Mouse (Mus musculus): ENCODE measurements around the gene Ruvbl1. TPM values are rescaled to one million over a fixed set of nuclear protein-coding genes. Genes with fewer than 3 reads are reported as not detected.

Gene Ruvbl1
- polyA plus RNA-seq, 2 experiments: 49.1 to 72.6 TPM

DNA sequence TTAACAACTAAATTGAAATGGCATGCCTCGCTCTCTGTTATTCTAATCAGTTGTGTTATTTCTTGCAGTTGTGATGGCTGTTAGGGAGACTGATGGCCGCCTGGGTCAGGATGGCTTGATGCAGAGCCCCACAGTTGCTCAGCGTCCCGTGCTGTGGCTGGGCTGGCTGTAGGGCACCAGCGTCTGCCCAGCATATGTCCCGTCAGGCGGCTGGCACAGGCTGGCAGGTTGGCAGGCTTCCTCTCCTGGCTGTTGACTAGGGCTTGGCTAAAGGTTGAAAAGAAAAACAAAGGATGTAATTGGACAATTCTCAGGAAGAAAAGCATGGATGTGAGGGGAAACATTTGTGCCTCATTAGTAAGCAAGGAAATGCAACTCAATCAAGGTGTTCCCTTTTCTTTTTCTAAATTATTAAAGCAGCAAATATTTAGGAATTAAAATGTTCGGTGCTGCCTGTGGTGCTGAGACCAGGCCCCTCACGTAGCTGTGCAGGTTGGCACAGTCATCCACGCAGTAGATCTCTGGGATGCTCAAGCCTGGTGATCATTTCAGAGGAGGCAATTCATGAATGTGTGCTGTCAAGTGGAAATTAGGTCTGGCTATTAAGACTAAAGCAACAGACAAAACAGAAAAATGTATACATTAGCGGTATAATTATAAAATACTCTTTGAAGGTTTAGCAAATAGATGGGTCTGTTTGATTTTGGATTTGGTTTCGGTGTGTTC lies 25.6 kb downstream of the Ruvbl1 start:
- no peak for TF ChIP-seq EP300 (IDR thresholded peaks at IDR 0.05; ENCODE audit: low read depth)
- no peak for TF ChIP-seq CTCF (IDR thresholded peaks at IDR 0.05; ENCODE audit: low read depth)
- Histone ChIP-seq H3K9ac (replicated peaks) (no peak overlapping the region), H3K27ac (no peak overlapping the region), H3K4me2 (ENCODE audit: low read depth) (no peak overlapping the region), H3K27me3 (ENCODE audit: control insufficient read depth, insufficient read depth, low read length) (no peaks in the 10 kb centered on the region), H3K36me3 (replicated peaks; ENCODE audit: control insufficient read depth, insufficient read depth, low read depth) (peaks cover 8% of the 10 kb centered on the region), H3K4me1 (replicated peaks; ENCODE audit: control insufficient read depth in 2 of 2, insufficient read depth in 2 of 2, low read length in 1 of 2) (no peaks in the 10 kb centered on the region), H3K4me3 (ENCODE audit: insufficient read depth in 1 of 2, low read depth in 2 of 2, low read length in 2 of 2) (no peak overlapping the region), H3K9me3 (ENCODE audit: control insufficient read depth, low read length) (no peaks in the 10 kb centered on the region)
- ATAC-seq (ENCODE audit: insufficient read depth): no peak
- no peak for DNase-seq (ENCODE audit: low read depth in 3 of 3, low spot score in 3 of 3)
- 87% methylated on average over 12 of the region's 12 CpGs for WGBS (ENCODE audit: insufficient replicate concordance)

DNA sequence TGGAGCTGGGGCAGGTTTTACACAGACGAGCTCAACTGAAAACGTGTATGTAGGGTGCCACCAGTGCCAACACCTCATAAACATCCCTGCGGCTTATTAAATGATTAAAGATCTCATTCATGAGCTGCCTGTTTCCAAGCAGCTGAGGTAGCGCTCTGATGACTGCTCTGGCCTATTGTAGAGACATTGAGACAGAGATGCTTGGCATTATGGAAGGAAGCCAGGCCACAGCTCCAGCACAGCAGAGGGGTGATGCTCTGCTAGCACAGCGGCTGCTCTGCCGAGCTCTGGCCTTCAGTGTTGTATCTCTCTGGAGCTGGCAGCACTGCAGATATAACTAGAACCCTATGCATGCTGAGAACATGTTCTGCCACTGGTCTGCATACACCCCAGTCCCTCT lies 28.5 kb downstream of the Ruvbl1 start:
- 82% methylated on average over 6 of the region's 6 CpGs for WGBS (ENCODE audit: insufficient replicate concordance)
- Histone ChIP-seq H3K4me2 (ENCODE audit: low read depth) (no peak overlapping the region), H3K36me3 (replicated peaks; ENCODE audit: control insufficient read depth, insufficient read depth, low read depth) (peaks cover 6% of the 10 kb centered on the region), H3K4me1 (replicated peaks; ENCODE audit: control insufficient read depth in 2 of 2, insufficient read depth in 2 of 2, low read length in 1 of 2) (no peaks in the 10 kb centered on the region), H3K27me3 (ENCODE audit: control insufficient read depth, insufficient read depth, low read length) (no peaks in the 10 kb centered on the region), H3K9ac (replicated peaks) (no peak overlapping the region), H3K27ac (no peak overlapping the region), H3K4me3 (ENCODE audit: insufficient read depth in 1 of 2, low read depth in 2 of 2, low read length in 2 of 2) (no peak overlapping the region), H3K9me3 (ENCODE audit: control insufficient read depth, low read length) (no peaks in the 10 kb centered on the region)
- no peak for TF ChIP-seq EP300 (IDR thresholded peaks at IDR 0.05; ENCODE audit: low read depth)
- no peak for TF ChIP-seq CTCF (IDR thresholded peaks at IDR 0.05; ENCODE audit: low read depth)
- no peak for ATAC-seq (ENCODE audit: insufficient read depth)
- no peak for DNase-seq (ENCODE audit: low read depth in 3 of 3, low spot score in 3 of 3)

DNA sequence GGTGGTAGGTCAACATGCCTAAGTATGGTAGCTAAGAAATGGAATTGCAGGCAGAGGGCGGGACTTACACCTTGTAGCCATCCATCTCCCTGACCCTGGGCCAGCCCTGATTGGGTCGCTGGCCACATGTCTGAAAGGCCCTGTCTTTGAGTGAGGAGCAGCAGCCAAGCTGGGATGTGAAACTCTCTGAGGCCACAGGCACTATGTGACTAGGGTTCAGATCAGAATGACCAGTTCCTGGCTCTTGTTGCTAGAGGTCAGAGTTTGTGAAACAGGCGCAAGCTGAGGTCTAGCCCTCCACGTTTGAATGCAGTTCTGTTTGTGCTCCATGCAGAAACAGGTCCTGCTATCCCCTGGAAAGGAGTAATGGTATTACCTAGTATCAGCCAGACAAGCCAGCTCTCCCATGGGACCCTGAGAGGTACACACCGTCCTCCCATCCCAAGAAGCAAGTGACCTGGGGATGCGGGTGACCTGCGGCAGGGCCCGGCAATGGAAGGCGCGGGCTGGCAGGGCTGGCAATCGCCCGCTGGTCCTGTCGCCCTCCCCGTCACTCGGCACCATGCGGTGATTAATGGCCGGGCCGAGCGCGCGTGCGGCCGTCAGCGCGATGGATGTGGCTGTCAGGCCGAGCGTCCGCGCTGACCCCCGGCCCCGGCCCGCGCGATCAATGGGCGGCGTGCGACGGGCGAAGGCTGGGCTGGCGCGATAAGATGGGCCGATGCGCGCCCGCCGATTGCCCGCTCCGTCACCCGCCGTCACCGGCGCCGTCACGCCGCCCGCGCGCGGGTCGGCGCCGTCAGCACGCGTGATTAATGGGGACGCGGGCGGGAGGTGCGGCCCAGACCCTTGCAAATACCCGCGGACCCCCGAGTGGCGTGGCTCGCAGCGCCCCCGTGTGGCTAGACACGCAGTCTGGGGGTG lies 34.5 kb downstream of the Ruvbl1 start:
- Histone ChIP-seq H3K27me3 (ENCODE audit: control insufficient read depth, insufficient read depth, low read length) (no peaks in the 10 kb centered on the region), H3K9me3 (ENCODE audit: control insufficient read depth, low read length) (no peaks in the 10 kb centered on the region), H3K4me2 (ENCODE audit: low read depth) (peak overlapping the region; percentile 97), H3K27ac (peak overlapping the region; percentile 67), H3K36me3 (replicated peaks; ENCODE audit: control insufficient read depth, insufficient read depth, low read depth) (peaks cover 24% of the 10 kb centered on the region), H3K4me3 (ENCODE audit: insufficient read depth in 1 of 2, low read depth in 2 of 2, low read length in 2 of 2) (peak overlapping the region; percentile 41 to 65), H3K9ac (replicated peaks) (peak overlapping the region; percentile 78), H3K4me1 (replicated peaks; ENCODE audit: control insufficient read depth in 2 of 2, insufficient read depth in 2 of 2, low read length in 1 of 2) (peaks cover 39 to 42% of the 10 kb centered on the region in 2 experiments)
- TF ChIP-seq CTCF (IDR thresholded peaks at IDR 0.05; ENCODE audit: low read depth): peak; percentile 82
- TF ChIP-seq EP300 (IDR thresholded peaks at IDR 0.05; ENCODE audit: low read depth): no peak
- ATAC-seq (ENCODE audit: insufficient read depth) (peak; percentile 60), DNase-seq (ENCODE audit: low read depth in 3 of 3, low spot score in 3 of 3) (peak in 2 of 3 experiments; percentile 45)
- 4% methylated on average over 76 of the region's 76 CpGs for WGBS (ENCODE audit: insufficient replicate concordance)

DNA sequence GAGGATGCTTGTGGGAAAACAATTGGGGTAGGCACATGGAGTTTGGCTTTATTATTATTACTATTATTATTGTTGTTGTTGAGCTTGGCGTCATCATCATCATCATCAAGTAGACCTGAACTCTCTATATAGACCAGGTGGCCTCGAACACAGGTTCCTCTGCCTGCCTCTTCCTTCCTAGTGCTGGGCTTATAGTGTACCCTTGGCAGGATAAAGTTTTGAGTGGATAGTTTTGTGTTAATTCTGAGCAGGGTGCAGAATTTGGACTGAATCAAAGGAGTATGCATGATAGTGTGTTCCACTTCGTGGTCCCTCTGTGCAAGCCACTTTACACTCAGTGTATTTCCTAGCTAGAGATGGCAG lies 35.2 kb downstream of the Ruvbl1 start:
- H3K27me3 ChIP-seq (ENCODE audit: control insufficient read depth, insufficient read depth, low read length): no peaks in the 10 kb centered on the region
- H3K4me2 ChIP-seq (ENCODE audit: low read depth): peak overlapping the region; percentile 97
- TF ChIP-seq CTCF (IDR thresholded peaks at IDR 0.05; ENCODE audit: low read depth) (no peak), EP300 (IDR thresholded peaks at IDR 0.05; ENCODE audit: low read depth) (no peak)
- H3K9me3 ChIP-seq (ENCODE audit: control insufficient read depth, low read length): no peaks in the 10 kb centered on the region
- WGBS (ENCODE audit: insufficient replicate concordance): 9% methylated on average over 3 of the region's 3 CpGs
- H3K4me1 ChIP-seq (replicated peaks; ENCODE audit: control insufficient read depth in 2 of 2, insufficient read depth in 2 of 2, low read length in 1 of 2): peaks cover 39 to 42% of the 10 kb centered on the region in 2 experiments
- H3K4me3 ChIP-seq (ENCODE audit: insufficient read depth in 1 of 2, low read depth in 2 of 2, low read length in 2 of 2): peak overlapping the region; percentile 41 to 65
- ATAC-seq (ENCODE audit: insufficient read depth) (no peak), DNase-seq (ENCODE audit: low read depth in 3 of 3, low spot score in 3 of 3) (no peak)
- peak overlapping the region; percentile 78 for H3K9ac ChIP-seq (replicated peaks)
- H3K27ac ChIP-seq: peak overlapping the region; percentile 66
- peaks cover 30% of the 10 kb centered on the region for H3K36me3 ChIP-seq (replicated peaks; ENCODE audit: control insufficient read depth, insufficient read depth, low read depth)

All from liver, embryonic 14.5 days (tissue).